Mouse (Mus musculus): ENCODE measurements around the gene Mtif2. TPM values are rescaled to one million over a fixed set of nuclear protein-coding genes. Genes with fewer than 3 reads are reported as not detected.

Mtif2 gene
- polyA plus RNA-seq, 1 experiment from 2014 or later, result 31.8 TPM

Other genes with a start within 250 kb of the Mtif2 start
- gene Ccdc88a, start 152.8 kb upstream of the Mtif2 start, polyA plus RNA-seq (2018), result 9.5 to 16.3 TPM (median 12.5 TPM) in 3 replicates
- gene Prorsd1, start 11.4 kb upstream of the Mtif2 start, polyA plus RNA-seq (2018), result 21.0 to 49.9 TPM (median 28.5 TPM) in 3 replicates
- gene Clhc1, start 21.5 kb downstream of the Mtif2 start, polyA plus RNA-seq (2018), result 0.13 to 0.42 TPM (median 0.33 TPM) in 3 replicates
- gene Rps27a, start 21.7 kb downstream of the Mtif2 start, polyA plus RNA-seq (2018), result 595 to 1,446 TPM (median 1,246 TPM) in 3 replicates
- gene Rtn4, start 166.5 kb downstream of the Mtif2 start, polyA plus RNA-seq (2018), result 420 to 900 TPM (median 594 TPM) in 3 replicates